ENCODE assay signal across 1 mouse cellular context in the genomic region with DNA sequence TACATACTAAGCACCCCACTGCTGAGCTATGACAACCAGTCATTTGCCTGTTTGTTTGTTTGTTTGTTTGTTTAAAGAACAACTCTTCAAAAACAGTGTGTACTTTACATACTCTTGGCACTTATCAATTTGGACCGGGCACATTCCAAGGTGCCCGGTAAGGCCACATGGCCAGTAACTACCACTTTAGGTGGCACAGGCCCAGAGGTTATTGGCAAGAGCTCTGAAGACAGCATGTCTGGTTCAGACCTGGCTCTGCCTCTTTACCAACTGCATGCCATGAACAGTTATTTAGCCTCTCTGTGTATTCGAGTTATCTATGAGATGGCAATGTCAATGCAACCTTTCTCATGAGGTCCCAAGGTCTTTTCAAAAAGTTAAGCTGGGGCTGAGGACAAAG. TPM values are rescaled to one million over a fixed set of nuclear protein-coding genes. Genes with fewer than 3 reads are reported as not detected.
"Had no signal": no experiment of that assay in that cellular context is flagged by ENCODE, and none has a peak within 500 bp of the region (broad histone marks: within the 10 kb centered on the region; RNA-seq: fewer than 3 reads in every experiment).

No protein-coding gene starts in this region.

RNA-seq across cellular contexts. Expression of a gene that starts 5.6 kb away (rescaled TPM):
- total RNA-seq: megakaryocyte-erythroid progenitor cell, adult 5-6 weeks had no signal
